Mouse (Mus musculus) heart, embryonic 13.5 days (tissue): ENCODE measurements around the gene Hoxb6. TPM values are rescaled to one million over a fixed set of nuclear protein-coding genes. Genes with fewer than 3 reads are reported as not detected.
A peak's percentile ranks its signal among the peaks of the same experiment; 100 is the strongest.

Source experiments
- ATAC-seq: fragments of 200-750 bp; cut with Nextera tagmentation; 2 replicates; pipeline ENCODE4 v1.8.0; 2017; ENCODE audit warnings: moderate TSS enrichment; ENCODE audit not compliant: insufficient number of reproducible peaks, low FRiP score, low TSS enrichment; ENCODE audit errors: extremely low read depth
- H3K27ac ChIP-seq: fragments of 300-500 bp; sonication (generic); replicated peaks from 2 replicates; pipeline ENCODE4 v1.5.1; 2015; ENCODE audit warnings: moderate library complexity, mild to moderate bottlenecking, inconsistent platforms
- H3K27me3 ChIP-seq: fragments of 300-500 bp; sonication (generic); replicated peaks from 2 replicates; pipeline ENCODE4 v1.6.1; 2015; ENCODE audit warnings: mild to moderate bottlenecking, inconsistent platforms
- H3K36me3 ChIP-seq: fragments of 300-500 bp; sonication (generic); 2 replicates; pipeline ENCODE4 v1.6.1; 2015; ENCODE audit warnings: mild to moderate bottlenecking, inconsistent platforms
- H3K4me1 ChIP-seq: fragments of 300-500 bp; sonication (generic); 2 replicates; pipeline ENCODE4 v1.6.1; 2015; ENCODE audit warnings: inconsistent platforms
- H3K4me2 ChIP-seq: fragments of 300-500 bp; sonication (generic); 2 replicates; pipeline ENCODE4 v1.6.1; 2015; ENCODE audit warnings: inconsistent platforms, mild to moderate bottlenecking, moderate library complexity
- H3K4me3 ChIP-seq: fragments of 300-500 bp; sonication (generic); 2 replicates; pipeline ENCODE4 v1.5.1; 2015; ENCODE audit warnings: moderate library complexity, mild to moderate bottlenecking, inconsistent platforms
- H3K9ac ChIP-seq: fragments of 300-500 bp; sonication (generic); 2 replicates; pipeline ENCODE4 v1.6.1; 2015; ENCODE audit warnings: inconsistent platforms, mild to moderate bottlenecking, moderate library complexity
- H3K9me3 ChIP-seq: fragments of 300-500 bp; sonication (generic); 2 replicates; pipeline ENCODE4 v1.6.1; 2016; ENCODE audit warnings: inconsistent platforms
- whole genome bisulfite sequencing: fragments of 180-500 bp; shearing (Covaris S2); methylation state at CpG from one replicate; pipeline ENCODE4 v1.1.7; 2015; ENCODE audit warnings: mixed read lengths; 5-methylcytosine and 5-hydroxymethylcytosine counted together
- polyA plus RNA-seq: library from polyadenylated mRNA; unstranded; fragments of >200 nt; fragmentation: Nextera tagmentation; extraction: Ambion mirVana; gene quantifications from 2 replicates; pipeline ENCODE4 v1.2.1, GENCODE M21; 2015

Gene Hoxb6
- polyA plus RNA-seq, 1 experiment from 2014 or later, result 2.0 TPM

- Histone ChIP-seq H3K4me2 (peak overlapping the region; percentile 71), H3K36me3 (no peaks in the 10 kb centered on the region), H3K27ac (peak overlapping the region; percentile 51), H3K4me1 (peaks cover 38% of the 10 kb centered on the region), H3K4me3 (peak overlapping the region; percentile 49), H3K27me3 (peaks cover 97% of the 10 kb centered on the region), H3K9ac (peak overlapping the region; percentile 71), H3K9me3 (no peaks in the 10 kb centered on the region)
- no peak for ATAC-seq
- WGBS, result 4% methylated on average over 39 of the region's 56 CpGs
Measured at GRCm38 (mm10) chr11:96345220-96345892, 53.1 kb downstream of the Hoxb6 start.

GRCm38 (mm10) chr11:96345893-96346806 lies 53.9 kb downstream of the Hoxb6 start:
- no peaks in the 10 kb centered on the region for H3K36me3 ChIP-seq
- H3K27me3 ChIP-seq, result peaks cover 97% of the 10 kb centered on the region
- peak overlapping the region; percentile 51 for H3K27ac ChIP-seq
- peak overlapping the region; percentile 71 for H3K9ac ChIP-seq
- H3K4me1 ChIP-seq, result peaks cover 42% of the 10 kb centered on the region
- H3K4me3 ChIP-seq, result peak overlapping the region; percentile 49
- H3K4me2 ChIP-seq, result peak overlapping the region; percentile 71
- 4% methylated on average over 44 of the region's 45 CpGs for WGBS
- no peaks in the 10 kb centered on the region for H3K9me3 ChIP-seq
- peak; percentile 23; the same call in 1 of the 2 replicates for ATAC-seq

GRCm38 (mm10) chr11:96346916-96347520 lies 54.7 kb downstream of the Hoxb6 start:
- H3K4me3 ChIP-seq, result no peak overlapping the region
- H3K4me1 ChIP-seq, result peaks cover 40% of the 10 kb centered on the region
- H3K4me2 ChIP-seq, result no peak overlapping the region
- H3K36me3 ChIP-seq, result no peaks in the 10 kb centered on the region
- 52% methylated on average over 5 of the region's 5 CpGs for WGBS
- H3K9me3 ChIP-seq, result no peaks in the 10 kb centered on the region
- H3K27me3 ChIP-seq, result peaks cover 97% of the 10 kb centered on the region
- no peak for ATAC-seq
- no peak overlapping the region; the same call in 1 of the 2 replicates for H3K27ac ChIP-seq
- H3K9ac ChIP-seq, result no peak overlapping the region

- no peak overlapping the region for H3K9ac ChIP-seq
- no peaks in the 10 kb centered on the region for H3K36me3 ChIP-seq
- H3K27me3 ChIP-seq, result peaks cover 97% of the 10 kb centered on the region
- peak overlapping the region; percentile 33; the same call in 1 of the 2 replicates for H3K4me2 ChIP-seq
- H3K9me3 ChIP-seq, result no peaks in the 10 kb centered on the region
- ATAC-seq, result no peak
- peak overlapping the region; percentile 10 for H3K27ac ChIP-seq
- 28% methylated on average over 4 of the region's 4 CpGs for WGBS
- H3K4me3 ChIP-seq, result no peak overlapping the region
- peaks cover 39% of the 10 kb centered on the region for H3K4me1 ChIP-seq
Measured at GRCm38 (mm10) chr11:96347717-96348116, 55.4 kb downstream of the Hoxb6 start.

- peaks cover 97% of the 10 kb centered on the region for H3K27me3 ChIP-seq
- ATAC-seq, result no peak
- no peak overlapping the region for H3K4me3 ChIP-seq
- peaks cover 45% of the 10 kb centered on the region for H3K4me1 ChIP-seq
- H3K9ac ChIP-seq, result peak overlapping the region; percentile 4; the same call in 1 of the 2 replicates
- H3K4me2 ChIP-seq, result peak overlapping the region; percentile 33
- WGBS, result 15% methylated on average over 21 of the region's 21 CpGs
- H3K9me3 ChIP-seq, result no peaks in the 10 kb centered on the region
- no peaks in the 10 kb centered on the region for H3K36me3 ChIP-seq
- H3K27ac ChIP-seq, result peak overlapping the region; percentile 10
Measured at GRCm38 (mm10) chr11:96348141-96348928, 56.1 kb downstream of the Hoxb6 start.

- no peaks in the 10 kb centered on the region for H3K9me3 ChIP-seq
- peak overlapping the region; percentile 50; the same call in 1 of the 2 replicates for H3K27ac ChIP-seq
- no peak overlapping the region for H3K9ac ChIP-seq
- peak overlapping the region; percentile 38 for H3K4me2 ChIP-seq
- no peak overlapping the region for H3K4me3 ChIP-seq
- no peaks in the 10 kb centered on the region for H3K36me3 ChIP-seq
- WGBS, result 62% methylated on average over 3 of the region's 3 CpGs
- peaks cover 43% of the 10 kb centered on the region for H3K4me1 ChIP-seq
- peaks cover 95% of the 10 kb centered on the region for H3K27me3 ChIP-seq
- no peak for ATAC-seq
Measured at GRCm38 (mm10) chr11:96348988-96349387, 56.7 kb downstream of the Hoxb6 start.

- Histone ChIP-seq H3K4me1 (peaks cover 41% of the 10 kb centered on the region), H3K9me3 (no peaks in the 10 kb centered on the region), H3K4me3 (peak overlapping the region; percentile 21; the same call in 1 of the 2 replicates), H3K36me3 (no peaks in the 10 kb centered on the region), H3K9ac (peak overlapping the region; percentile 56; the same call in 1 of the 2 replicates), H3K27me3 (peaks cover 95% of the 10 kb centered on the region), H3K4me2 (peak overlapping the region; percentile 38), H3K27ac (peak overlapping the region; percentile 50)
- 27% methylated on average over 14 of the region's 14 CpGs for WGBS
- ATAC-seq, result no peak
Measured at GRCm38 (mm10) chr11:96349491-96350340, 57.4 kb downstream of the Hoxb6 start.

GRCm38 (mm10) chr11:96350341-96350624 lies 58.0 kb downstream of the Hoxb6 start, which contains the start of gene Hoxb2:
Gene Hoxb2 (plus strand): TSS chr11:96350525.
- ATAC-seq, result no peak
- peak within 1 kb of the TSS; percentile 70 for H3K27ac ChIP-seq
- peak within 1 kb of the TSS; percentile 55 for H3K4me3 ChIP-seq
- H3K36me3 ChIP-seq, result no peaks in the 10 kb centered on the region
- peaks cover 94% of the 10 kb centered on the region for H3K27me3 ChIP-seq
- peak within 1 kb of the TSS; percentile 56; the same call in 1 of the 2 replicates for H3K9ac ChIP-seq
- WGBS, result 31% methylated on average over 2 of the region's 2 CpGs
- H3K4me1 ChIP-seq, result peaks cover 38% of the 10 kb centered on the region
- H3K9me3 ChIP-seq, result no peaks in the 10 kb centered on the region
- peak within 1 kb of the TSS; percentile 69 for H3K4me2 ChIP-seq

GRCm38 (mm10) chr11:96350791-96351190 lies 58.5 kb downstream of the Hoxb6 start:
- Histone ChIP-seq H3K4me2 (peak overlapping the region; percentile 69; the same call in 1 of the 2 replicates), H3K27me3 (peaks cover 93% of the 10 kb centered on the region), H3K36me3 (no peaks in the 10 kb centered on the region), H3K4me1 (peaks cover 33% of the 10 kb centered on the region), H3K4me3 (no peak overlapping the region), H3K9me3 (no peaks in the 10 kb centered on the region), H3K9ac (no peak overlapping the region; the same call in 1 of the 2 replicates), H3K27ac (peak overlapping the region; percentile 70)
- no peak for ATAC-seq
- 50% methylated on average over 2 of the region's 2 CpGs for WGBS
